Mouse (Mus musculus) heart, postnatal 4 days (tissue): ENCODE data around the gene Thumpd2. TPM values are rescaled to one million over a fixed set of nuclear protein-coding genes. Genes with fewer than 3 reads are reported as not detected.

Experiments used
- DNase-seq: peaks from one replicate; pipeline ENCODE4 v3.0.0; 2021
- total RNA-seq, 2 experiments: library from RNA; stranded (reverse); gene quantifications; 2 replicates each; pipeline ENCODE4 v1.2.3; 2021

Gene Thumpd2
- total RNA-seq, result 1 to 10 TPM; 5.1 to 6.1 TPM

GRCm38 (mm10) chr17:81064979-81065311, at the start of gene Thumpd2:
Gene Thumpd2, minus strand, starts transcription at chr17:81065082.
- DNase-seq, result peak; percentile 94

GRCm38 (mm10) chr17:81104237-81104636, 39.4 kb upstream of the Thumpd2 start:
- no peak for DNase-seq

- no peak for DNase-seq
Measured at GRCm38 (mm10) chr17:81102866-81103265, 38.0 kb upstream of the Thumpd2 start.

GRCm38 (mm10) chr17:81098444-81098843, 33.6 kb upstream of the Thumpd2 start:
- no peak for DNase-seq

- DNase-seq, result no peak
Measured at GRCm38 (mm10) chr17:81096490-81096889, 31.6 kb upstream of the Thumpd2 start.

- DNase-seq, result no peak
Measured at GRCm38 (mm10) chr17:81092794-81093193, 27.9 kb upstream of the Thumpd2 start.

- DNase-seq, result no peak
Measured at GRCm38 (mm10) chr17:81088866-81089265, 24.0 kb upstream of the Thumpd2 start.

GRCm38 (mm10) chr17:81087735-81088134, 22.9 kb upstream of the Thumpd2 start:
- DNase-seq, result no peak

GRCm38 (mm10) chr17:81064279-81064978, 453 bp downstream of the Thumpd2 start:
- DNase-seq, result no peak

GRCm38 (mm10) chr17:81063346-81063745, 1.5 kb downstream of the Thumpd2 start:
- DNase-seq, result no peak

GRCm38 (mm10) chr17:81062349-81062871, 2.5 kb downstream of the Thumpd2 start:
- DNase-seq, result no peak

- no peak for DNase-seq
Measured at GRCm38 (mm10) chr17:81056796-81057381, 8.0 kb downstream of the Thumpd2 start.

- DNase-seq, result no peak
Measured at GRCm38 (mm10) chr17:81056035-81056434, 8.8 kb downstream of the Thumpd2 start.

GRCm38 (mm10) chr17:81055522-81055921, 9.4 kb downstream of the Thumpd2 start:
- no peak for DNase-seq

- DNase-seq, result no peak
Measured at GRCm38 (mm10) chr17:81053274-81053673, 11.6 kb downstream of the Thumpd2 start.

- DNase-seq, result no peak
Measured at GRCm38 (mm10) chr17:81047930-81048564, 16.8 kb downstream of the Thumpd2 start.

- peak; percentile 47 for DNase-seq
Measured at GRCm38 (mm10) chr17:81045525-81046150, 19.2 kb downstream of the Thumpd2 start.

GRCm38 (mm10) chr17:81045115-81045514, 19.8 kb downstream of the Thumpd2 start:
- no peak for DNase-seq

GRCm38 (mm10) chr17:81044356-81044755, 20.5 kb downstream of the Thumpd2 start:
- DNase-seq, result no peak

- DNase-seq, result no peak
Measured at GRCm38 (mm10) chr17:81041662-81042061, 23.2 kb downstream of the Thumpd2 start.

GRCm38 (mm10) chr17:81038707-81039408, 26.0 kb downstream of the Thumpd2 start:
- DNase-seq, result no peak

GRCm38 (mm10) chr17:81035354-81035753, 29.5 kb downstream of the Thumpd2 start:
- DNase-seq, result no peak

GRCm38 (mm10) chr17:81032957-81033356, 31.9 kb downstream of the Thumpd2 start:
- DNase-seq, result no peak
